Mouse (Mus musculus): ENCODE measurements around the gene Tdp1.

The Tdp1 gene

GRCm38 (mm10) chr12:99999726-100000125, 115.4 kb downstream of the Tdp1 start:
- no peak for DNase-seq (ENCODE audit: extremely low spot score, low spot score)

DNA sequence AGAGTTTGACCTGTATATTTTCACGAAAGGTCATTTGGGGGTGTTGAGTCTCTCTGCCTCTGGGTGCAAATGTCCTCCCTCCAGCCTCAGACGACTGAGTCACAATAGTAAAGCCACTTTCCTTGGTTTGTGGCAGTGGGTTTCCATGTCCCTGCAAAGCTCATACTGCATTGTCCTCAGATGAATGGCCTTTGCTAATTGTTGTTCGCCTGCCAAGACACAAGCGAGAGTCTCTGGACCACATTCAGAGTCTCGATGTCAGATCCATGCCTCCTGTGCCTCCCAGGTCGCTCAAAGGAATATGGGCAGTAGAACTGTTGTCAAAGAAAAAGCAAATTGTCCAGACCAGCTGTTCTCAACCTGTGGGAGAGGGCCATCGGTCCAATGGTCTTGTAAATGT, 116.1 kb downstream of the Tdp1 start:
- no peak for DNase-seq (ENCODE audit: extremely low spot score, low spot score)

DNA sequence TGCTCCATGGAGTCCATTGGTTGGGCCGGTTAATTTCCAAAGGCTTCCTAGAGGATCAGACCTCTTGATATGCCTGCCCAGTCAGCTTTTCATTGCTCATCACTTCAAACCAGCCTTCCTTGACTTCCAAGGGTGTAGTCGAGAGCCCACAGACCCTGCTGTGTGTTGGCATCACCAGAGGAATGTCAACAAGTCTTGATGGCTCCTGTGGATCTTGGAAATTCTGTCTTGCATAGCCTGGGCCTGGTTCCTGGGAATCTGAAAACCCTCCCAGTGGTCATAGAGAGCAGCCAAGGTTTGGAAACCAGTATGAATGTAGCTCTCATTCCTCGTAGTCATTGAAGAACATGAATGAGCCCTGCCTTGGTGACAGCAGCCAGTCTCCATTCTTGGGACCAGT, 116.9 kb downstream of the Tdp1 start:
- DNase-seq (ENCODE audit: extremely low spot score, low spot score), result no peak

DNA sequence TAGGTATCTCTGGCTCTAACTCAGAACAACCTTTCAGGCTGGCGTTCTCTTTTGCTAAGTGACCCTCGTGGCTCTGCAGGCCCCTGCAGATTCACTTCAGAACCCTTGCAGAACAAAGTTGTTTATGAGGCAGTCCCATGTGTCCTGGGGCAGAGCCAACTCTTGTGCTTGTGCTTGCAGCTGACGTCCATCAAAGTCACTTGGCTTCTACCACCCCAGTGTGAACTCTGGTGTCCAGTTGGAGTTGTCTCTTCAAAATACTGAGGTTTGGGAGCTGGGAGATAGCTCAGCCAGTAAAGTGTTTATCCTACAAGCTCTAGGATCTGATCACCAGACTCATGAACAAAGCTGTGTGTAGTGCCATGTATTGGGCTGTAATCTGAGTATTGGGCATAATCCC, 117.6 kb downstream of the Tdp1 start:
- DNase-seq (ENCODE audit: extremely low spot score, low spot score), result no peak

- no peak for DNase-seq (ENCODE audit: extremely low spot score, low spot score)
Measured at GRCm38 (mm10) chr12:100002914-100003587, 118.7 kb downstream of the Tdp1 start.

Data from neural tube, embryonic 10.5 days (tissue).